Mouse (Mus musculus): ENCODE data around the gene Jazf1. TPM values are rescaled to one million over a fixed set of nuclear protein-coding genes. Genes with fewer than 3 reads are reported as not detected.

Jazf1 gene
- total and polyA plus RNA-seq, 3 experiments = not detected

DNA sequence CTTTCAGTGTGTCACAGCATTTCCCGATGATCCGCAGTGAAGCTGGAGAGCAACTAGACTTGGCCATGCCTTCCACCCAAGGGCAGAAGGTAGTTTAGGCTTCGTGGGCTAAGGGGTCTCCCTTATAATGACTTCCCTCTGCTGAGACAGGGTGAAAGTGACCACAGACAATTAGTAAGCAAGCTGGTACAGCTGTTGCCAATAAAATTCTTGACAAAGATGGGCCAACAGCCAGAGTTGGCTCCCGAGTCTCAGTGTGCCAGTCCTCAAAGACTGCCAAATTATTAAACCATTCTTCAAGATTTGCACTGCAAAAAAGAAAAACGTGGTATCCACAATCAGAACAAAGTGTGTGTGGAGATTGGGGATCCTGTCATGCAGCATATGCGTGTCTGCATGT lies 220.2 kb downstream of the Jazf1 start:
- Histone ChIP-seq H3K27ac (ENCODE audit: control insufficient read depth, low read depth, low read length) (no peak overlapping the region), H3K36me3 (ENCODE audit: control insufficient read depth in 1 of 2, insufficient read depth in 2 of 2, low read length in 2 of 2) (no peaks in the 10 kb centered on the region), H3K79me2 (ENCODE audit: control insufficient read depth, insufficient read depth, low read length, poor library complexity) (no peaks in the 10 kb centered on the region), H3K9ac (ENCODE audit: control insufficient read depth, low read depth, low read length, poor library complexity, severe bottlenecking) (no peak overlapping the region), H3K27me3 (ENCODE audit: control insufficient read depth in 1 of 2, insufficient read depth in 2 of 2, low read length in 2 of 2) (peaks cover 0 to 5% of the 10 kb centered on the region in 2 experiments; a peak in 1 of 4 replicates), H3K4me1 (ENCODE audit: control insufficient read depth in 1 of 2, insufficient read depth in 2 of 2, low read length in 2 of 2) (no peaks in the 10 kb centered on the region), H3K4me3 (ENCODE audit: control insufficient read depth in 1 of 2, insufficient read depth in 1 of 2, low read depth in 2 of 2, low read length in 2 of 2) (no peak overlapping the region), H3K9me3 (replicated peaks; ENCODE audit: insufficient read depth, low read length) (no peaks in the 10 kb centered on the region)
- DNase-seq (ENCODE audit: low read depth, low spot score) = no peak
- no peak for TF ChIP-seq MYB (IDR thresholded peaks at IDR 0.05; ENCODE audit: low read depth, low read length)
- no peak for TF ChIP-seq ZMIZ1 (IDR thresholded peaks at IDR 0.05; ENCODE audit: low read depth, low read length)
- no peak for TF ChIP-seq MEF2A (IDR thresholded peaks at IDR 0.05; ENCODE audit: extremely low read depth, insufficient replicate concordance, low read depth, low read length, poor library complexity, severe bottlenecking)
- no peak for TF ChIP-seq CHD1 (IDR thresholded peaks at IDR 0.05; ENCODE audit: low read depth, low read length)
- TF ChIP-seq CTCF (IDR thresholded peaks at IDR 0.05 in 2 of 3, conservative IDR thresholded peaks at IDR 0.05 in 1 of 3; ENCODE audit: control insufficient read depth in 1 of 3, insufficient read depth in 1 of 3, low read depth in 2 of 3, low read length in 3 of 3, poor library complexity in 1 of 3, severe bottlenecking in 1 of 3) = no peak
- no peak for TF ChIP-seq JUND (IDR thresholded peaks at IDR 0.05; ENCODE audit: low read depth, low read length)
- no peak for TF ChIP-seq NELFE (IDR thresholded peaks at IDR 0.05; ENCODE audit: low read depth, low read length)
- no peak for TF ChIP-seq RAD21 (IDR thresholded peaks at IDR 0.05; ENCODE audit: low read depth, low read length)
- no peak for TF ChIP-seq UBTF (IDR thresholded peaks at IDR 0.05; ENCODE audit: borderline replicate concordance, insufficient read depth, low read depth, low read length)
- TF ChIP-seq GATA1 (IDR thresholded peaks at IDR 0.05; ENCODE audit: low read depth, low read length) = no peak
- TF ChIP-seq GABPA (IDR thresholded peaks at IDR 0.05; ENCODE audit: low read depth, low read length) = no peak

DNA sequence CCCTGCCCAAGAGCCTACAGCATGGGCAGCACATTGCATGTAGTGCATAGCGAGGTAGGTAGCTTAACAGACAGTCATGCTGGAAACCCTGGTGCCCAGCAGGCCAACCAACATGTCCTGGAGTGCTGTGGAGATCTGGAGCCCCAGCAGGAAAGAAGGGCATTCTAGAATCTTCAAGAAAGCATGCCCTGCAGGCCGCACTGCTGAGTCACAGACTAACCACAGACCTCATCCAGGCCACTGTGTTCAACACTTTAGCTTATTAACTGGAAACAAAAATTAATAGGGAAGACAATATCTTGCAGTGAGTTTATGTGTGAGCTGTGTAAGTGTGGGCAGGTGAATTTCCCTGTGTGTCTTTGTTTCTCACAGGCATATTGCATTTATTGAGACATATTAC lies 222.1 kb downstream of the Jazf1 start:
- peaks cover 0 to 5% of the 10 kb centered on the region in 2 experiments; a peak in 1 of 4 replicates for H3K27me3 ChIP-seq (ENCODE audit: control insufficient read depth in 1 of 2, insufficient read depth in 2 of 2, low read length in 2 of 2)
- H3K9ac ChIP-seq (ENCODE audit: control insufficient read depth, low read depth, low read length, poor library complexity, severe bottlenecking) = no peak overlapping the region
- H3K4me3 ChIP-seq (ENCODE audit: control insufficient read depth in 1 of 2, insufficient read depth in 1 of 2, low read depth in 2 of 2, low read length in 2 of 2) = no peak overlapping the region
- H3K27ac ChIP-seq (ENCODE audit: control insufficient read depth, low read depth, low read length) = no peak overlapping the region
- H3K9me3 ChIP-seq (replicated peaks; ENCODE audit: insufficient read depth, low read length) = no peaks in the 10 kb centered on the region
- no peak for DNase-seq (ENCODE audit: low read depth, low spot score)
- TF ChIP-seq MYB (IDR thresholded peaks at IDR 0.05; ENCODE audit: low read depth, low read length) (no peak), USF1 (IDR thresholded peaks at IDR 0.05; ENCODE audit: low read depth, low read length) (no peak), MXI1 (IDR thresholded peaks at IDR 0.05; ENCODE audit: low read depth, low read length) (no peak), RCOR1 (IDR thresholded peaks at IDR 0.05; ENCODE audit: low read depth, low read length) (no peak), ZMIZ1 (IDR thresholded peaks at IDR 0.05; ENCODE audit: low read depth, low read length) (no peak), MAZ (IDR thresholded peaks at IDR 0.05; ENCODE audit: low read depth, low read length) (no peak), NRF1 (IDR thresholded peaks at IDR 0.05; ENCODE audit: insufficient read depth, low read depth, low read length, poor library complexity, severe bottlenecking) (no peak), POLR2AphosphoS2 (IDR thresholded peaks at IDR 0.05; ENCODE audit: low read length) (no peak), CHD1 (IDR thresholded peaks at IDR 0.05; ENCODE audit: low read depth, low read length) (no peak), JUND (IDR thresholded peaks at IDR 0.05; ENCODE audit: low read depth, low read length) (no peak), TCF12 (IDR thresholded peaks at IDR 0.05; ENCODE audit: low read depth, low read length) (no peak), UBTF (IDR thresholded peaks at IDR 0.05; ENCODE audit: borderline replicate concordance, insufficient read depth, low read depth, low read length) (no peak), CHD2 (IDR thresholded peaks at IDR 0.05; ENCODE audit: low read length) (no peak)
- no peaks in the 10 kb centered on the region for H3K4me1 ChIP-seq (ENCODE audit: control insufficient read depth in 1 of 2, insufficient read depth in 2 of 2, low read length in 2 of 2)
- peaks cover 0 to 2% of the 10 kb centered on the region in 2 experiments; a peak in 2 of 4 replicates for H3K36me3 ChIP-seq (ENCODE audit: control insufficient read depth in 1 of 2, insufficient read depth in 2 of 2, low read length in 2 of 2)
- no peaks in the 10 kb centered on the region for H3K79me2 ChIP-seq (ENCODE audit: control insufficient read depth, insufficient read depth, low read length, poor library complexity)
